Mouse (Mus musculus) MEL (cell line): ENCODE data around the gene Ass1. TPM values are rescaled to one million over a fixed set of nuclear protein-coding genes. Genes with fewer than 3 reads are reported as not detected.

Source experiments
- DNase-seq: peaks from one replicate; pipeline ENCODE4 v3.0.0; 2011; ENCODE audit warnings: low read depth, low spot score
- H3K27ac ChIP-seq: 2 replicates; pipeline ENCODE4 v1.5.1; 2012; ENCODE audit warnings: low read depth, mild to moderate bottlenecking, control low read depth, low read length, moderate library complexity; ENCODE audit not compliant: control insufficient read depth
- H3K27me3 ChIP-seq, 2 experiments: fragments of 150-350 bp in 1 of 2; sonication (generic) in 1 of 2; 2 replicates each; pipeline ENCODE4 v1.6.1; 2012; ENCODE audit warnings: low read length in 2 of 2, mild to moderate bottlenecking in 2 of 2, improper control_type of control experiment in 1 of 2, moderate library complexity in 1 of 2; ENCODE audit not compliant: insufficient read depth in 2 of 2, control insufficient read depth in 1 of 2
- H3K36me3 ChIP-seq, 2 experiments: 2 replicates each; pipeline ENCODE4 v1.6.1; 2012 to 2014; ENCODE audit warnings: low read length in 2 of 2, improper control_type of control experiment in 1 of 2, inconsistent platforms in 1 of 2, mild to moderate bottlenecking in 1 of 2; ENCODE audit not compliant: insufficient read depth in 2 of 2, control insufficient read depth in 1 of 2
- H3K4me1 ChIP-seq, 2 experiments: fragments of 150-350 bp in 1 of 2; sonication (generic) in 1 of 2; 2 replicates each; pipeline ENCODE4 v1.6.1; 2012; ENCODE audit warnings: low read length in 2 of 2, improper control_type of control experiment in 1 of 2, mild to moderate bottlenecking in 1 of 2; ENCODE audit not compliant: insufficient read depth in 2 of 2, control insufficient read depth in 1 of 2
- H3K4me3 ChIP-seq, 2 experiments: fragments of 150-350 bp in 1 of 2; sonication (generic) in 1 of 2; 2 replicates each; pipeline ENCODE4 v1.5.1; 2012; ENCODE audit warnings: low read depth in 2 of 2, low read length in 2 of 2, mild to moderate bottlenecking in 2 of 2, moderate library complexity in 2 of 2, control low read depth in 1 of 2, improper control_type of control experiment in 1 of 2; ENCODE audit not compliant: control insufficient read depth in 1 of 2, insufficient read depth in 1 of 2
- H3K79me2 ChIP-seq: 2 replicates; pipeline ENCODE4 v1.6.1; 2012; ENCODE audit warnings: mild to moderate bottlenecking, low read length, moderate library complexity; ENCODE audit not compliant: control insufficient read depth, poor library complexity, insufficient read depth
- H3K9ac ChIP-seq: 2 replicates; pipeline ENCODE4 v1.6.1; 2012; ENCODE audit warnings: low read depth, mild to moderate bottlenecking, control low read depth, low read length, moderate library complexity; ENCODE audit not compliant: control insufficient read depth, poor library complexity, severe bottlenecking
- H3K9me3 ChIP-seq: fragments of 150-350 bp; sonication (generic); replicated peaks from 2 replicates; pipeline ENCODE4 v1.6.1; 2012; ENCODE audit warnings: mild to moderate bottlenecking, low read length, improper control_type of control experiment, moderate library complexity; ENCODE audit not compliant: insufficient read depth
- BHLHE40 ChIP-seq: IDR thresholded peaks from 2 replicates; pipeline ENCODE4 v1.6.1; 2012; ENCODE audit warnings: low read depth, mild to moderate bottlenecking, inconsistent platforms, low read length, improper control_type of control experiment, borderline replicate concordance
- ELF1 ChIP-seq: IDR thresholded peaks from 2 replicates; pipeline ENCODE4 v1.6.1; 2014; ENCODE audit warnings: low read depth, mild to moderate bottlenecking, inconsistent platforms, low read length, improper control_type of control experiment, moderate library complexity
- EP300 ChIP-seq, 2 experiments: IDR thresholded peaks; 2 replicates each; pipeline ENCODE4 v1.6.1; 2011; ENCODE audit warnings: improper control_type of control experiment in 2 of 2, low read length in 2 of 2, low read depth in 1 of 2, mild to moderate bottlenecking in 1 of 2
- ETS1 ChIP-seq: IDR thresholded peaks from 2 replicates; pipeline ENCODE4 v1.6.1; 2012; ENCODE audit warnings: low read depth, mild to moderate bottlenecking, inconsistent platforms, low read length, improper control_type of control experiment, moderate library complexity
- GABPA ChIP-seq: IDR thresholded peaks from 2 replicates; pipeline ENCODE4 v1.6.1; 2012; ENCODE audit warnings: low read depth, mild to moderate bottlenecking, inconsistent platforms, low read length, improper control_type of control experiment, moderate library complexity
- GATA1 ChIP-seq: IDR thresholded peaks from 2 replicates; pipeline ENCODE4 v1.6.1; 2011; ENCODE audit warnings: low read depth, low read length, improper control_type of control experiment
- HCFC1 ChIP-seq: IDR thresholded peaks from 2 replicates; pipeline ENCODE4 v1.6.1; 2012; ENCODE audit warnings: low read depth, mild to moderate bottlenecking, inconsistent platforms, low read length, improper control_type of control experiment, moderate library complexity
- JUND ChIP-seq: IDR thresholded peaks from 2 replicates; pipeline ENCODE4 v1.6.1; 2011; ENCODE audit warnings: low read depth, mild to moderate bottlenecking, improper control_type of control experiment, low read length
- KAT2A ChIP-seq: conservative IDR thresholded peaks from 2 replicates; pipeline ENCODE4 v1.6.1; 2012; ENCODE audit warnings: low read depth, low read length, improper control_type of control experiment, inconsistent platforms
- MAX ChIP-seq: IDR thresholded peaks from 2 replicates; pipeline ENCODE4 v1.6.1; 2011; ENCODE audit warnings: low read length, improper control_type of control experiment
- MEF2A ChIP-seq: IDR thresholded peaks from 2 replicates; pipeline ENCODE4 v1.6.1; 2014; ENCODE audit warnings: low read depth, mild to moderate bottlenecking, inconsistent platforms, low read length, improper control_type of control experiment; ENCODE audit not compliant: poor library complexity, insufficient replicate concordance, severe bottlenecking; ENCODE audit errors: extremely low read depth
- MXI1 ChIP-seq: IDR thresholded peaks from 2 replicates; pipeline ENCODE4 v1.6.1; 2011; ENCODE audit warnings: mild to moderate bottlenecking, low read depth, low read length, improper control_type of control experiment
- MYB ChIP-seq: IDR thresholded peaks from 2 replicates; pipeline ENCODE4 v1.6.1; 2011; ENCODE audit warnings: mild to moderate bottlenecking, low read depth, low read length, improper control_type of control experiment
- POLR2A ChIP-seq, 2 experiments: IDR thresholded peaks; 2 replicates each; pipeline ENCODE4 v1.6.1; 2011 to 2012; ENCODE audit warnings: low read length in 2 of 2, mild to moderate bottlenecking in 2 of 2, control low read depth in 1 of 2, improper control_type of control experiment in 1 of 2, low read depth in 1 of 2, moderate library complexity in 1 of 2; ENCODE audit not compliant: control insufficient read depth in 1 of 2, insufficient read depth in 1 of 2, poor library complexity in 1 of 2
- POLR2AphosphoS5 ChIP-seq: IDR thresholded peaks from 2 replicates; pipeline ENCODE4 v1.6.1; 2012; ENCODE audit warnings: low read depth, borderline replicate concordance, mild to moderate bottlenecking, inconsistent platforms, low read length, moderate library complexity, mixed read lengths
- SIN3A ChIP-seq: IDR thresholded peaks from 2 replicates; pipeline ENCODE4 v1.6.1; 2012; ENCODE audit warnings: low read length, improper control_type of control experiment, inconsistent platforms
- TCF12 ChIP-seq: IDR thresholded peaks from 2 replicates; pipeline ENCODE4 v1.6.1; 2014; ENCODE audit warnings: low read depth, mild to moderate bottlenecking, inconsistent platforms, low read length, improper control_type of control experiment, moderate library complexity
- UBTF ChIP-seq: IDR thresholded peaks from 2 replicates; pipeline ENCODE4 v1.6.1; 2012; ENCODE audit warnings: low read depth, mild to moderate bottlenecking, inconsistent platforms, low read length, improper control_type of control experiment, moderate library complexity, borderline replicate concordance; ENCODE audit not compliant: insufficient read depth
- USF2 ChIP-seq, 2 experiments: IDR thresholded peaks; 2 replicates each; pipeline ENCODE4 v1.6.1; 2011 to 2012; ENCODE audit warnings: improper control_type of control experiment in 2 of 2, low read length in 2 of 2, borderline replicate concordance in 1 of 2, inconsistent platforms in 1 of 2, low read depth in 1 of 2, mild to moderate bottlenecking in 1 of 2; ENCODE audit not compliant: insufficient read depth in 1 of 2
- ZC3H11A ChIP-seq: IDR thresholded peaks from 2 replicates; pipeline ENCODE4 v1.6.1; 2012; ENCODE audit warnings: low read depth, mild to moderate bottlenecking, inconsistent platforms, low read length, improper control_type of control experiment
- ZMIZ1 ChIP-seq: IDR thresholded peaks from 2 replicates; pipeline ENCODE4 v1.6.1; 2012; ENCODE audit warnings: low read depth, mild to moderate bottlenecking, inconsistent platforms, low read length, improper control_type of control experiment, moderate library complexity
- polyA plus RNA-seq, 2 experiments: library from polyadenylated mRNA; stranded (reverse) in 1 of 2; unstranded in 1 of 2; fragments of >175 nt in 1 of 2; fragments of >200 nt in 1 of 2; gene quantifications; 2 replicates each; pipeline versions ENCODE4 v1.2.1 to v1.2.4; 2012; ENCODE audit warnings: low replicate concordance in 2 of 2, low read depth in 1 of 2; ENCODE audit not compliant: insufficient read length in 2 of 2, insufficient read depth in 1 of 2, missing spikeins in 1 of 2
- total RNA-seq: library from RNA; depleted of rRNA; stranded (reverse); fragments of 300-350 nt; gene quantifications from 2 replicates; pipeline ENCODE4 v1.2.3, GENCODE M21; 2012

Gene Ass1
- total and polyA plus RNA-seq, 3 experiments = 45.0 to 88.0 TPM; not detected in 1

- TF ChIP-seq UBTF (no peak), MXI1 (peak; percentile 68), BHLHE40 (no peak), JUND (no peak), GABPA (no peak), ETS1 (peak; percentile 73), MEF2A (no peak), ELF1 (peak; percentile 48; the same call in 1 of the 2 replicates), ZC3H11A (no peak), USF2 (IDR thresholded peaks at IDR 0.05; ENCODE audit: borderline replicate concordance in 1 of 2, insufficient read depth in 1 of 2, low read depth in 1 of 2, low read length in 2 of 2) (no peak), TCF12 (peak; percentile 57; the same call in 1 of the 2 replicates), MAX (peak; percentile 83), MYB (peak; percentile 64), KAT2A (no peak), EP300 (IDR thresholded peaks at IDR 0.05; ENCODE audit: low read depth in 1 of 2, low read length in 2 of 2) (peak; percentile 31 to 80; a peak in 3 of 4 replicates), SIN3A (peak; percentile 67), ZMIZ1 (no peak), GATA1 (no peak), HCFC1 (no peak), POLR2A (IDR thresholded peaks at IDR 0.05; ENCODE audit: control insufficient read depth in 1 of 2, insufficient read depth in 1 of 2, low read depth in 1 of 2, low read length in 2 of 2, poor library complexity in 1 of 2) (no peak)
These were observed 22.5 kb upstream of the Ass1 start (continued) for GRCm38 (mm10) chr2:31447536-31447935.

GRCm38 (mm10) chr2:31448756-31449440 is 21.1 kb upstream of the Ass1 start:
- no peaks in the 10 kb centered on the region for H3K79me2 ChIP-seq
- H3K27me3 ChIP-seq = no peaks in the 10 kb centered on the region
- TF ChIP-seq POLR2AphosphoS5 = no peak
- TF ChIP-seq, all 39 proteins: peak for 0
- no peaks in the 10 kb centered on the region for H3K9me3 ChIP-seq
- peaks cover 6 to 17% of the 10 kb centered on the region in 2 experiments for H3K4me1 ChIP-seq
- H3K27ac ChIP-seq = no peak overlapping the region
- no peak overlapping the region for H3K4me3 ChIP-seq
- DNase-seq = no peak
- H3K9ac ChIP-seq = no peak overlapping the region
- H3K36me3 ChIP-seq = peaks cover 0 to 6% of the 10 kb centered on the region in 2 experiments; a peak in 1 of 4 replicates
